Mouse (Mus musculus) layer of hippocampus, adult 11-12 months (tissue): Measurements from ENCODE around the gene Best2.

ENCODE experiments used
- DNase-seq: peaks from one replicate; pipeline ENCODE4 v3.0.0; 2022; ENCODE audit warnings: low spot score

The Best2 gene

GRCm38 (mm10) chr8:84966603-84967002, 47.7 kb downstream of the Best2 start:
- no peak for DNase-seq

GRCm38 (mm10) chr8:84965731-84966291, 48.5 kb downstream of the Best2 start:
- DNase-seq = peak; percentile 95

- no peak for DNase-seq
Measured at GRCm38 (mm10) chr8:84963952-84964351, 50.4 kb downstream of the Best2 start.

- DNase-seq = no peak
Measured at GRCm38 (mm10) chr8:84959811-84960210, 54.5 kb downstream of the Best2 start.
